Mouse (Mus musculus): ENCODE measurements around the gene Vmn1r54.
"Not testable (repeated sequence)": the region's sequence is repeated elsewhere in the genome, so short reads cannot be mapped to it uniquely, and the experiment has no call there.

Gene Vmn1r54

GRCm38 (mm10) chr6:90246000-90246399, at the start of gene Vmn1r54:
TSS of gene Vmn1r54 (plus strand) at chr6:90246300.
- no peak for DNase-seq (ENCODE audit: low spot score)

GRCm38 (mm10) chr6:90202493-90202892, 43.6 kb upstream of the Vmn1r54 start, which contains the start of gene V1ra8:
TSS of gene V1ra8 (plus strand) at chr6:90202793.
- not testable (repeated sequence) for DNase-seq (ENCODE audit: low spot score)

GRCm38 (mm10) chr6:90224338-90224737, 21.8 kb upstream of the Vmn1r54 start, which contains the start of gene Vmn1r53:
TSS of gene Vmn1r53 (minus strand) at chr6:90224438.
- no peak for DNase-seq (ENCODE audit: low spot score)

- not testable (repeated sequence) for DNase-seq (ENCODE audit: low spot score)
Measured at GRCm38 (mm10) chr6:90232114-90232513, 14.0 kb upstream of the Vmn1r54 start.

DNA sequence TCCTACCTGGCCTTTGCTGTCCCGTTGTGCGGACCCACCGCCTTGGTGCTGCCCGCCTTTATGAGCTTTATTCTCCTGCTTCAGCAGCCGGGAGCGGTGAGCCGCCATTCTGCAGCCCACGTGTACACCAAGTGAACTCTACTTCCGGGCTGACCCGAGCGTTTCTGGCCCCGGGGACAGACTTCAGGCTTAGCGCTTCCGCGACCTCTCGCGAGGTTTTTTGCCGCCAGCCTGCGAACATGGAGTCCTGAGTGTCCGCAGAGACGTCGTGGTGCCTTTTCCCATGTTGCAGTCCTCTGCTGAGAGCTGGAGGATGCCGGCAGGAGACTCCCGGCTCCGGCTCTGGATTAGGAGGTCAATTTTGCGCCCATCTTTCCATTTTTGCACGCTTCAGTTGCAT, 13.4 kb upstream of the Vmn1r54 start:
- peak; percentile 36 for DNase-seq (ENCODE audit: low spot score)

DNA sequence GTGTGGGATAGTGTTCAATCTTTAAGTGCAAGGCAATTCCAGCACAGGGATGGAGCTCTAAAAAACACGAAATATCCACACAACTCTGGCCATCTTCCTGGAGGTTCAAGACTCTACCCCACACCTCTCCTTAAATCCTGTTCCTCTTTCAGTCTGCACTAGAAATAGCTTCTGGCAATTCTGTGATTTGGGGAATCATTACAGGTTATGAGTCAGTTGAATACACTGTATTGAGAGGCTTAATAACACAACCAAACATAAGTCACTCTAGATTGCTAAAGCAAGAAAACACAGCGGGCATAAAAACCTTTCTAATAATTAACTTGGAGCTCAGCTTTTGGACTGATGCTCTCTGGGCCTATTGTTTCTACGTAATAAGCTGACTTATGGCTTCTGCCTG, 2.1 kb upstream of the Vmn1r54 start:
- DNase-seq (ENCODE audit: low spot score) = no peak

DNA sequence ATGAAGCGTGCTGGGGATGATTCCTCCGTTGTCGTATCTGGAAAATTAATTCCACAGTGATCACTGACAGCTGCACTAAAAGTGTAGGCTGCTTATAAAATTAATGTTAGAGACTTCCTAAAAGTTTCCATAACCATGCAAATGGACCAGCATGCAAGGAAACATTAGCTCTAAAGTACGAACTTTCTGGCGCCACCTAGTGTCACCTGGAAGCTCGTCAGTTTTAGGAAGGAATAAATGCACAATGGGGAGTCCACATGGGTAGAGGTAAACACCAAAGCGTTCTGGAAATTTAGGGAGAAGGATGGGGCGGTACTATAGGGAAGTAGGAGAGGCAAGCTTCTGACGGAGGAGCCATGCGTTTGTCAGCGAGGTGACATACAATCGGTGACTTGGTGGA, 42.2 kb downstream of the Vmn1r54 start:
- no peak for DNase-seq (ENCODE audit: low spot score)

DNA sequence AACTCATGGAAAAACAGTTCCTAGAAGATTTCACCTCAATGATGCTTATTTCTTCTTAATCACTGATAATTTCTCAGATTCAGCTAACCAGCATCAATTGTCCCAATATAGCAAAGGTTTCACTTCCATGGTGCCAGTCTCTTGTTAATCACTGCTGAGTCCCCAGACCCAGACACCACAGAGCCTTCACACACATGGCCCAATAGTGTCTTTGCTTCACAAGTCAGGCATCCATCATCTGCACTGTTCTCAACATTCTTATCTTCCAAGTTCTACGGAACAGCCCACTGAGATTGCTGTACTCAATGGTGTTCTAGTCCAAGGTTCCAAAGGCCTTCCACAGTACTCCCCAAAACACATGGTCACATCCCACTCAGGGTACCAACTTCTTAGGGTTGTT, 54.8 kb downstream of the Vmn1r54 start, which contains the start of gene BC048671:
Gene BC048671, plus strand, starts transcription at position 301 of the 400 bp plus-strand sequence.
- no peak for DNase-seq (ENCODE audit: low spot score)

DNA sequence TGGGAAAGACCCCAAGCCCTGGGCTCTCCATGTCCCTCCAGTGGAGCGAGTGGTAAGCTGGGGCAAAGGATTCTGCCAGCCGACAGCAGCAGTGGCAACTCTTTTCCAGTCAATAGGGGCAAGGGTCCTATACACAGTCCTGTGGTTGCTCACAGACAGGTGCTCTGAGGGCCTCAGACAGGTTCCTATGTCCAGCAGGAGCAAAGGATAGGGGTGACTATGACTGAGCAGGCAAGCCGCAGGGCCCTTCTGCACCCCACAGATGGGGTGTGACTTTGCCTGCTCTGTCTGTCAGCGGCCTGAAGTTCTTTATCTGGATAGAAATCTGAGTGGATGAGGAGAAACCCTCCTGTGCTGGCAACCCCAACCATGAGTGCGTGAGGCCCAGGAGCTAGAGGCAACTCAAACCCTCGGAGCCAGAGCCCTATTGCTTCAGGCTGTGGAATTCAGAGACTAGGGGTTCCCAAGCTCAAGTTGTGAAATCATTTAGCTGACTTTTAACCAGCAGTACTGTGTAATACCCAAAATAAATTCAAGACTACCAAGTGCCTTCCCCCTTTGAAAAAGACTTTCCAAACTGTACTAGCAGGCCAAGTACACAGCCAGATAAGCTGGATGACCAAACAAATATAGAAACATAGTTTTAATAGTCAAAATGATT, 60.3 kb downstream of the Vmn1r54 start:
- DNase-seq (ENCODE audit: low spot score) = no peak

GRCm38 (mm10) chr6:90308839-90309778, 63.0 kb downstream of the Vmn1r54 start:
- DNase-seq (ENCODE audit: low spot score) = no peak

GRCm38 (mm10) chr6:90315961-90316360, 69.9 kb downstream of the Vmn1r54 start:
- no peak for DNase-seq (ENCODE audit: low spot score)

DNA sequence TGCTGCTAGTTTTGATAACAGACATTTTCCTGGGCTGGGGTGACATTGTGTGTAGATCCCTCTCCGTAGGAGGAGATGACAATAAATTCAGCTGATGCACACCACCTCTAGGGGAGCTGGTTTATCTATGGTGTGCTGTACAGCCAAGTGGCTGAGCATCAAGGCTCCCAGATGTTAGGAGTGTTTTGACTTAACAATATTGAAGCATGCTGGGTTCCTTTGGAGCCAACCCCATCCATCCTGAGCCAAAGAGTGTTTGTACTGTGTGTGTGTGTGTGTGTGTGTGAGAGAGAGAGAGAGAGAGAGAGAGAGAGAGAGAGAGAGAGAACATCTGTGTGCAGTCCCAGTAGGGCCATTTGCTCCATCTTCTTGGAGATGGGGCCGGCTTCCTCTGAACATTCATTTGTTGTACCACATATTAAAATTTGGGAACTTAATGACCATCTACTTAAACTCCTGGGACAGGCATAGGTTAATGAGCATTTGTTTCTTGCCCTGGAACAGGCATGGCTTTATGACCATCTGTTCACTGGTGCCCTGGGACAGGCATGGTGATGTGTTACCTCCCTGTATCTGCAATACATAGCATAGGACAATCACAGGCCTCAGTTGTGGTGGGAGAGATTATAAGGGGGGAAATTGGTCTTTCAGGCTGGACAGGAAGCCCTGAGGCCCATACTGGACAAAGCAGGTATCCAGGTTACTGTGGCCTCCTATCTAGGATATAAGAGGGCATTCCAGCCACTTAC, 71.6 kb downstream of the Vmn1r54 start:
- no peak for DNase-seq (ENCODE audit: low spot score)

GRCm38 (mm10) chr6:90319019-90319418, 72.9 kb downstream of the Vmn1r54 start:
- no peak for DNase-seq (ENCODE audit: low spot score)

GRCm38 (mm10) chr6:90319475-90320191, 73.5 kb downstream of the Vmn1r54 start:
- no peak for DNase-seq (ENCODE audit: low spot score)

- DNase-seq (ENCODE audit: low spot score) = peak; percentile 89
Measured at GRCm38 (mm10) chr6:90320429-90320828, 74.3 kb downstream of the Vmn1r54 start.
